In the genomic region with DNA sequence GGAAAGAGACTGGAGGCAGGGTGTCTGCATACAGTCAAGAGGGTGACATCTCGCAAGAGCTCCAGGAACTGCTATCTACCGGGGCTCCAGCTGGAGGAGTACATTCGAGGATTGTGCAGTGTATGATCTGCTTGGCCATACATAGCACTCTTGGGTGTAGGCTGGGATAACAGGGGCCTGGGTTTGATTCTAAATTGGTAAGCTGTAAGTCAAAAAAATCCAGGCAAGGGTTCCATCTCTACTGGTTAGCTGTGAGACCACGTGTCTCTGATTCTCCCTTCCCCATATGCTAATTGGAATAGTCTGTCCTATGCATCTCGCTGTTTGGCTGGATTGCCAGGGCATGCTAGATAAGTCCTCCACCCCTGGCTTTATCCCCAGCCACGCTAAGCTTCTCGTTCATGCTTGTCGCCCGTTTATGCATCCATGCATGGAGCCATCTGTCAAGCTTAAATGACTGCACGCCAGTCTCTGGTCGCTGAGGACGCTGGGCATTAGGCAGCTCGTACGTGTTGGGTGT, we compare ENCODE assay signal across 10 mouse cellular contexts. TPM values are rescaled to one million over a fixed set of nuclear protein-coding genes. Genes with fewer than 3 reads are reported as not detected.
DNase-seq lines count a peak whose midpoint lies in the region; ATAC-seq and TF ChIP-seq lines count a peak whose summit lies in the region.
"Had no signal": no experiment of that assay in that cellular context is flagged by ENCODE, and none has a peak within 500 bp of the region (broad histone marks: within the 10 kb centered on the region; RNA-seq: fewer than 3 reads in every experiment).

No protein-coding gene starts in this region.

- H3K36me3 ChIP-seq in lung, embryonic 16.5 days (ENCODE audit: control insufficient read depth, insufficient read depth, low read length), result no peaks in the 10 kb centered on the region
- no peaks in the 10 kb centered on the region for H3K36me3 ChIP-seq in limb, embryonic 14.5 days (ENCODE audit: control insufficient read depth, insufficient read depth, low read length)
- no peaks in the 10 kb centered on the region for H3K36me3 ChIP-seq in stomach, postnatal 0 days (ENCODE audit: control insufficient read depth, insufficient read depth, low read length)

- ATAC-seq in cerebellum, adult (ENCODE audit: insufficient number of reproducible peaks, low FRiP score, low TSS enrichment), result no peak
- no peak for ATAC-seq in lung, embryonic 16.5 days (ENCODE audit: low read depth)
- peak; percentile 50 for ATAC-seq in limb, embryonic 14.5 days (ENCODE audit: low FRiP score, low read depth)
- ATAC-seq in stomach, postnatal 0 days (ENCODE audit: low FRiP score, low TSS enrichment), result peak; percentile 13; the same call in 1 of the 2 replicates

- H3K27me3 ChIP-seq in lung, embryonic 16.5 days (ENCODE audit: control insufficient read depth, insufficient read depth, low read depth, low read length), result no peaks in the 10 kb centered on the region
- H3K27me3 ChIP-seq in limb, embryonic 14.5 days (ENCODE audit: control insufficient read depth, insufficient read depth, low read length), result no peaks in the 10 kb centered on the region
- H3K27me3 ChIP-seq in stomach, postnatal 0 days (ENCODE audit: control insufficient read depth, insufficient read depth, low read length), result no peaks in the 10 kb centered on the region

- peak overlapping the region; percentile 94 for H3K27ac ChIP-seq in lung, embryonic 16.5 days (ENCODE audit: low read length)
- peak overlapping the region; percentile 91 for H3K27ac ChIP-seq in limb, embryonic 14.5 days (replicated peaks; ENCODE audit: low read depth, low read length)
- H3K27ac ChIP-seq in stomach, postnatal 0 days (replicated peaks), result peak overlapping the region; percentile 90
- H3K27ac ChIP-seq: macrophage had no signal

- no peak for TF ChIP-seq POLR2A in lung, adult 2 months (IDR thresholded peaks at IDR 0.05; ENCODE audit: borderline replicate concordance, extremely low read depth, low read depth, low read length)
- TF ChIP-seq POLR2A in limb, embryonic 14.5 days (IDR thresholded peaks at IDR 0.05; ENCODE audit: borderline replicate concordance, extremely low read depth, insufficient read depth, insufficient read length), result no peak

- 26% methylated on average over 14 of the region's 14 CpGs for WGBS in lung, embryonic 16.5 days
- WGBS in lung, adult 2 months, result 60% methylated on average over 14 of the region's 14 CpGs
- 19% methylated on average over 14 of the region's 14 CpGs for WGBS in limb, embryonic 14.5 days
- 13% methylated on average over 14 of the region's 14 CpGs for WGBS in stomach, postnatal 0 days

- TF ChIP-seq EP300 in stomach, postnatal 0 days (optimal IDR thresholded peaks at IDR 0.05), result no peak

- no peak for TF ChIP-seq CTCF in lung, adult 2 months (IDR thresholded peaks at IDR 0.05; ENCODE audit: insufficient read depth, low read length)
- no peak for TF ChIP-seq CTCF in stomach, postnatal 0 days (IDR thresholded peaks at IDR 0.05; ENCODE audit: low read depth)

- DNase-seq in cerebellum, postnatal 10 days, result peak; percentile 84 to 90
- no peak for DNase-seq in lung, adult 2 months
- peak; percentile 67 for DNase-seq in limb, embryonic 14.5 days (ENCODE audit: low spot score)
- DNase-seq in stomach, postnatal 0 days (ENCODE audit: low spot score), result no peak
- DNase-seq in layer of hippocampus, adult 18-20 months (ENCODE audit: low spot score in 2 of 2), result no peak
- DNase-seq in urinary bladder, postnatal 10 days (ENCODE audit: low spot score), result no peak
- DNase-seq: adrenal gland, postnatal 14 days had no signal

- H3K4me3 ChIP-seq in lung, embryonic 16.5 days (ENCODE audit: low read length), result no peak overlapping the region
- H3K4me3 ChIP-seq in lung, adult 2 months (replicated peaks; ENCODE audit: extremely low read depth, low read depth, low read length), result no peak overlapping the region
- no peak overlapping the region for H3K4me3 ChIP-seq in limb, embryonic 14.5 days (replicated peaks; ENCODE audit: low read length)
- no peak overlapping the region for H3K4me3 ChIP-seq in stomach, postnatal 0 days (ENCODE audit: low read depth, low read length)

- H3K4me1 ChIP-seq in lung, embryonic 16.5 days (replicated peaks; ENCODE audit: control insufficient read depth, insufficient read depth, low read length), result peaks cover 23% of the 10 kb centered on the region
- peaks cover 4% of the 10 kb centered on the region; the same call in 1 of the 2 replicates for H3K4me1 ChIP-seq in lung, adult 2 months (ENCODE audit: control insufficient read depth, insufficient read depth, low read length)
- H3K4me1 ChIP-seq in limb, embryonic 14.5 days (ENCODE audit: control insufficient read depth, insufficient read depth, low read length), result peaks cover 29% of the 10 kb centered on the region
- H3K4me1 ChIP-seq in stomach, postnatal 0 days (replicated peaks; ENCODE audit: control insufficient read depth, insufficient read depth), result peaks cover 9% of the 10 kb centered on the region; the same call in 1 of the 2 replicates

- H3K9me3 ChIP-seq in lung, embryonic 16.5 days (ENCODE audit: control insufficient read depth, low read length), result no peaks in the 10 kb centered on the region
- no peaks in the 10 kb centered on the region for H3K9me3 ChIP-seq in limb, embryonic 14.5 days (ENCODE audit: control insufficient read depth, low read length)
- no peaks in the 10 kb centered on the region for H3K9me3 ChIP-seq in stomach, postnatal 0 days (ENCODE audit: control insufficient read depth, low read length)

- peak overlapping the region; percentile 25 for H3K9ac ChIP-seq in lung, embryonic 16.5 days (ENCODE audit: low read length)
- no peak overlapping the region for H3K9ac ChIP-seq in limb, embryonic 14.5 days (ENCODE audit: low read depth, low read length, severe bottlenecking)
- H3K9ac ChIP-seq in stomach, postnatal 0 days (ENCODE audit: low read length), result no peak overlapping the region

- peak overlapping the region; percentile 27 for H3K4me2 ChIP-seq in lung, embryonic 16.5 days (ENCODE audit: low read depth, low read length)
- H3K4me2 ChIP-seq in limb, embryonic 14.5 days (replicated peaks; ENCODE audit: low read depth, low read length, severe bottlenecking), result peak overlapping the region; percentile 46
- peak overlapping the region; percentile 51; the same call in 1 of the 2 replicates for H3K4me2 ChIP-seq in stomach, postnatal 0 days (replicated peaks; ENCODE audit: low read depth)

RNA-seq across cellular contexts. Expression of gene Fzd2, which starts 20.8 kb away (rescaled TPM):
- 25.9 and 27.8 TPM in 2 replicates for polyA plus RNA-seq in lung, embryonic 16.5 days (2015; fragmentation: Nextera tagmentation; extraction: Ambion mirVana)
- polyA plus RNA-seq in lung, adult 2 months (2012; rRNA removed), result 45.5 and 50.9 TPM in 2 replicates
- polyA plus RNA-seq in limb, embryonic 14.5 days (2012; rRNA removed), result 163 and 258 TPM in 2 replicates
- 65.5 and 70.7 TPM in 2 replicates for polyA plus RNA-seq in limb, embryonic 14.5 days (2014; fragmentation: Nextera tagmentation; extraction: Ambion mirVana)
- 10.2 and 11.8 TPM in 2 replicates for polyA plus RNA-seq in stomach, postnatal 0 days (2015; fragmentation: Nextera tagmentation; extraction: Ambion mirVana)
- total RNA-seq in layer of hippocampus, adult 18-20 months (2021), result 1 to 10 TPM; 7.3 to 7.5 TPM
- polyA plus RNA-seq: macrophage had no signal

RNA-seq across cellular contexts. Expression of gene Meioc, which starts 38.6 kb away (rescaled TPM):
- polyA plus RNA-seq in lung, embryonic 16.5 days (2015; fragmentation: Nextera tagmentation; extraction: Ambion mirVana), result 0.16 and 0.19 TPM in 2 replicates
- not detected in 2 replicates for polyA plus RNA-seq in lung, adult 2 months (2012; rRNA removed)
- 0.68 and 1.2 TPM in 2 replicates for polyA plus RNA-seq in limb, embryonic 14.5 days (2012; rRNA removed)
- 0.91 and 1.00 TPM in 2 replicates for polyA plus RNA-seq in limb, embryonic 14.5 days (2014; fragmentation: Nextera tagmentation; extraction: Ambion mirVana)
- polyA plus RNA-seq in stomach, postnatal 0 days (2015; fragmentation: Nextera tagmentation; extraction: Ambion mirVana), result 0.23 and 0.39 TPM in 2 replicates
- total RNA-seq in layer of hippocampus, adult 18-20 months (2021), result not detected
- total RNA-seq: adrenal gland, postnatal 14 days had no signal
- polyA plus RNA-seq: macrophage had no signal

RNA-seq across cellular contexts. Expression of gene Gm11627, which starts 45.7 kb away (rescaled TPM):
- 18.4 and 23.2 TPM in 2 replicates for polyA plus RNA-seq in lung, embryonic 16.5 days (2015; fragmentation: Nextera tagmentation; extraction: Ambion mirVana)
- 2.4 and 2.5 TPM in 2 replicates for polyA plus RNA-seq in lung, adult 2 months (2012; rRNA removed)
- 5.5 and 7.2 TPM in 2 replicates for polyA plus RNA-seq in limb, embryonic 14.5 days (2012; rRNA removed)
- 11.4 and 13.2 TPM in 2 replicates for polyA plus RNA-seq in limb, embryonic 14.5 days (2014; fragmentation: Nextera tagmentation; extraction: Ambion mirVana)
- 20.1 and 22.4 TPM in 2 replicates for polyA plus RNA-seq in stomach, postnatal 0 days (2015; fragmentation: Nextera tagmentation; extraction: Ambion mirVana)
- total RNA-seq in layer of hippocampus, adult 18-20 months (2021), result 1 to 10 TPM; 2.5 to 3.8 TPM
- polyA plus RNA-seq: macrophage had no signal

Comparison
In these comparisons a context has a peak if more than half of its experiments do, and no peak if none do; other contexts are left out.
1. DNase-seq: peak in cerebellum, postnatal 10 days (2 of 2) and limb, embryonic 14.5 days (single experiment); none in lung, adult 2 months (single experiment), stomach, postnatal 0 days (single experiment), layer of hippocampus, adult 18-20 months (0 of 2) and urinary bladder, postnatal 10 days (single experiment).
2. ATAC-seq: peak in limb, embryonic 14.5 days (single experiment) and stomach, postnatal 0 days (single experiment); none in cerebellum, adult (single experiment) and lung, embryonic 16.5 days (single experiment).
3. Peak in every context shown above with its lines, with median percentiles within 50 percentile points of each other: H3K27ac ChIP-seq and H3K4me2 ChIP-seq.